Mouse (Mus musculus) retina, postnatal 7 days (tissue): ENCODE results near the gene Pex19.

Experiments
- DNase-seq: peaks from one replicate; pipeline ENCODE4 v3.0.0-alpha.2; 2012; ENCODE audit warnings: low read depth, low spot score

Pex19 gene

DNA sequence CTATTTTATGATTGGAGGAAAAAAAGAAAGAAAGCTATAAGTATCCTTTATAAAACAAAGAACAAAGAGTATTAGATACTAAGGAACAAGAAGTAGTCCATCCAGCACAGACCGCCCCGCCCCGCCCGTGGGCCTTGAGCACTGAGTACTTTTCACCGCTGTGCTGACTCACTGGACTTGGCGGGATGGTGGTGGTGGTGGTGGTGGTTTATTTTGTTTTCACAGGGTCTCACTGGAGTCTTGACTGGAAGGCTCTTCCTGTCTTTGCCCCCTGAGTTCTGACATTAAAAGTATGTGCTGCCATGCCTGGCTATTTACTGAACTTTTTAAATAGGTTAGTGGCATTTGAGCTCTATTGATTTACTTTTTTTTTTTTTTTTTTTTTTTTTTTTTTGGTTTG lies 56.5 kb downstream of the Pex19 start:
- DNase-seq = no peak

- no peak for DNase-seq
Measured at GRCm38 (mm10) chr1:172183915-172184314, 57.4 kb downstream of the Pex19 start.
